Mouse (Mus musculus): ENCODE data around the gene Gm47429. TPM values are rescaled to one million over a fixed set of nuclear protein-coding genes. Genes with fewer than 3 reads are reported as not detected.
"Not testable (repeated sequence)": the region's sequence is repeated elsewhere in the genome, so short reads cannot be mapped to it uniquely, and the experiment has no call there.

Gene Gm47429
- not detected in 2 replicates for polyA plus RNA-seq (2014; fragmentation: Nextera tagmentation; extraction: Ambion mirVana)

- Histone ChIP-seq H3K4me1 (ENCODE audit: control insufficient read depth, insufficient read depth, low read length) (no peaks in the 10 kb centered on the region), H3K36me3 (ENCODE audit: control insufficient read depth, insufficient read depth, low read length) (no peaks in the 10 kb centered on the region), H3K27me3 (ENCODE audit: control insufficient read depth, insufficient read depth, low read length) (no peaks in the 10 kb centered on the region), H3K9ac (replicated peaks; ENCODE audit: low read depth, low read length) (no peak within 1 kb of the TSS), H3K27ac (ENCODE audit: low read length) (no peak within 1 kb of the TSS), H3K9me3 (ENCODE audit: control insufficient read depth, low read depth, low read length) (no peaks in the 10 kb centered on the region), H3K4me3 (ENCODE audit: low read depth, low read length) (no peak within 1 kb of the TSS), H3K4me2 (replicated peaks; ENCODE audit: low read depth, low read length) (no peak within 1 kb of the TSS)
- WGBS, result 88% methylated on average over 2 of the region's 2 CpGs
- ATAC-seq (ENCODE audit: insufficient number of reproducible peaks, insufficient read depth, low FRiP score, low read depth), result no peak
These were observed at the start of gene Gm47429 for GRCm38 (mm10) chr13:50443812-50444211. Gm47429 (minus strand) TSS chr13:50443912.

GRCm38 (mm10) chr13:50488510-50488909 lies 44.8 kb upstream of the Gm47429 start:
- not testable (repeated sequence) for H3K4me3 ChIP-seq (ENCODE audit: low read depth, low read length); H3K27ac ChIP-seq (ENCODE audit: low read length); H3K9ac ChIP-seq (replicated peaks; ENCODE audit: low read depth, low read length); H3K27me3 ChIP-seq (ENCODE audit: control insufficient read depth, insufficient read depth, low read length); H3K4me2 ChIP-seq (replicated peaks; ENCODE audit: low read depth, low read length); ATAC-seq (ENCODE audit: insufficient number of reproducible peaks, insufficient read depth, low FRiP score, low read depth); H3K9me3 ChIP-seq (ENCODE audit: control insufficient read depth, low read depth, low read length); H3K4me1 ChIP-seq (ENCODE audit: control insufficient read depth, insufficient read depth, low read length); H3K36me3 ChIP-seq (ENCODE audit: control insufficient read depth, insufficient read depth, low read length)

GRCm38 (mm10) chr13:50467007-50467406 lies 23.3 kb upstream of the Gm47429 start, which contains the start of gene Nutm2:
Nutm2 (plus strand) TSS chr13:50467307.
- no peak within 1 kb of the TSS for H3K4me2 ChIP-seq (replicated peaks; ENCODE audit: low read depth, low read length)
- no peaks in the 10 kb centered on the region for H3K27me3 ChIP-seq (ENCODE audit: control insufficient read depth, insufficient read depth, low read length)
- no peak within 1 kb of the TSS for H3K4me3 ChIP-seq (ENCODE audit: low read depth, low read length)
- WGBS, result 79% methylated on average over 4 of the region's 4 CpGs
- H3K9me3 ChIP-seq (ENCODE audit: control insufficient read depth, low read depth, low read length), result no peaks in the 10 kb centered on the region
- H3K27ac ChIP-seq (ENCODE audit: low read length), result no peak within 1 kb of the TSS
- no peaks in the 10 kb centered on the region for H3K36me3 ChIP-seq (ENCODE audit: control insufficient read depth, insufficient read depth, low read length)
- no peaks in the 10 kb centered on the region for H3K4me1 ChIP-seq (ENCODE audit: control insufficient read depth, insufficient read depth, low read length)
- no peak for ATAC-seq (ENCODE audit: insufficient number of reproducible peaks, insufficient read depth, low FRiP score, low read depth)
- H3K9ac ChIP-seq (replicated peaks; ENCODE audit: low read depth, low read length), result no peak within 1 kb of the TSS

GRCm38 (mm10) chr13:50464621-50465562 lies 21.2 kb upstream of the Gm47429 start:
- no peak for ATAC-seq (ENCODE audit: insufficient number of reproducible peaks, insufficient read depth, low FRiP score, low read depth)
- Histone ChIP-seq H3K4me3 (ENCODE audit: low read depth, low read length) (peak overlapping the region; percentile 12; the same call in 1 of the 2 replicates), H3K36me3 (ENCODE audit: control insufficient read depth, insufficient read depth, low read length) (no peaks in the 10 kb centered on the region), H3K9me3 (ENCODE audit: control insufficient read depth, low read depth, low read length) (no peaks in the 10 kb centered on the region), H3K27ac (ENCODE audit: low read length) (no peak overlapping the region), H3K9ac (replicated peaks; ENCODE audit: low read depth, low read length) (no peak overlapping the region), H3K27me3 (ENCODE audit: control insufficient read depth, insufficient read depth, low read length) (no peaks in the 10 kb centered on the region), H3K4me2 (replicated peaks; ENCODE audit: low read depth, low read length) (peak overlapping the region; percentile 32), H3K4me1 (ENCODE audit: control insufficient read depth, insufficient read depth, low read length) (no peaks in the 10 kb centered on the region)
- 28% methylated on average over 27 of the region's 27 CpGs for WGBS

GRCm38 (mm10) chr13:50460433-50460832 lies 16.7 kb upstream of the Gm47429 start:
- not testable (repeated sequence) for H3K4me2 ChIP-seq (replicated peaks; ENCODE audit: low read depth, low read length); H3K27me3 ChIP-seq (ENCODE audit: control insufficient read depth, insufficient read depth, low read length); H3K27ac ChIP-seq (ENCODE audit: low read length); H3K4me3 ChIP-seq (ENCODE audit: low read depth, low read length); H3K9me3 ChIP-seq (ENCODE audit: control insufficient read depth, low read depth, low read length); H3K4me1 ChIP-seq (ENCODE audit: control insufficient read depth, insufficient read depth, low read length); ATAC-seq (ENCODE audit: insufficient number of reproducible peaks, insufficient read depth, low FRiP score, low read depth); H3K36me3 ChIP-seq (ENCODE audit: control insufficient read depth, insufficient read depth, low read length); H3K9ac ChIP-seq (replicated peaks; ENCODE audit: low read depth, low read length)
- 59% methylated on average over 2 of the region's 2 CpGs for whole genome bisulfite sequencing

GRCm38 (mm10) chr13:50453426-50453825 lies 9.7 kb upstream of the Gm47429 start:
- Histone ChIP-seq H3K27me3 (ENCODE audit: control insufficient read depth, insufficient read depth, low read length) (no peaks in the 10 kb centered on the region), H3K4me1 (ENCODE audit: control insufficient read depth, insufficient read depth, low read length) (no peaks in the 10 kb centered on the region), H3K4me2 (replicated peaks; ENCODE audit: low read depth, low read length) (no peak overlapping the region), H3K4me3 (ENCODE audit: low read depth, low read length) (no peak overlapping the region), H3K27ac (ENCODE audit: low read length) (no peak overlapping the region), H3K9ac (replicated peaks; ENCODE audit: low read depth, low read length) (no peak overlapping the region), H3K9me3 (ENCODE audit: control insufficient read depth, low read depth, low read length) (no peaks in the 10 kb centered on the region; the same call in 1 of the 2 replicates), H3K36me3 (ENCODE audit: control insufficient read depth, insufficient read depth, low read length) (no peaks in the 10 kb centered on the region)
- ATAC-seq (ENCODE audit: insufficient number of reproducible peaks, insufficient read depth, low FRiP score, low read depth), result no peak
- 31% methylated on average over 4 of the region's 4 CpGs for WGBS

GRCm38 (mm10) chr13:50452266-50452665 lies 8.6 kb upstream of the Gm47429 start:
- not testable (repeated sequence) for H3K27me3 ChIP-seq (ENCODE audit: control insufficient read depth, insufficient read depth, low read length); H3K4me2 ChIP-seq (replicated peaks; ENCODE audit: low read depth, low read length); H3K4me3 ChIP-seq (ENCODE audit: low read depth, low read length); H3K9me3 ChIP-seq (ENCODE audit: control insufficient read depth, low read depth, low read length); H3K9ac ChIP-seq (replicated peaks; ENCODE audit: low read depth, low read length); H3K4me1 ChIP-seq (ENCODE audit: control insufficient read depth, insufficient read depth, low read length); H3K27ac ChIP-seq (ENCODE audit: low read length); H3K36me3 ChIP-seq (ENCODE audit: control insufficient read depth, insufficient read depth, low read length); ATAC-seq (ENCODE audit: insufficient number of reproducible peaks, insufficient read depth, low FRiP score, low read depth)
- 73% methylated on average over 9 of the region's 9 CpGs for WGBS

- no peaks in the 10 kb centered on the region for H3K27me3 ChIP-seq (ENCODE audit: control insufficient read depth, insufficient read depth, low read length)
- H3K36me3 ChIP-seq (ENCODE audit: control insufficient read depth, insufficient read depth, low read length), result no peaks in the 10 kb centered on the region
- no peaks in the 10 kb centered on the region for H3K4me1 ChIP-seq (ENCODE audit: control insufficient read depth, insufficient read depth, low read length)
- no peak overlapping the region for H3K9ac ChIP-seq (replicated peaks; ENCODE audit: low read depth, low read length)
- H3K27ac ChIP-seq (ENCODE audit: low read length), result no peak overlapping the region
- no peak overlapping the region for H3K4me2 ChIP-seq (replicated peaks; ENCODE audit: low read depth, low read length)
- 71% methylated on average over 4 of the region's 4 CpGs for WGBS
- ATAC-seq (ENCODE audit: insufficient number of reproducible peaks, insufficient read depth, low FRiP score, low read depth), result no peak
- no peaks in the 10 kb centered on the region for H3K9me3 ChIP-seq (ENCODE audit: control insufficient read depth, low read depth, low read length)
- no peak overlapping the region for H3K4me3 ChIP-seq (ENCODE audit: low read depth, low read length)
These were observed 1.5 kb upstream of the Gm47429 start for GRCm38 (mm10) chr13:50445261-50445660.

Measured in stomach, embryonic 14.5 days (tissue).